Mouse (Mus musculus) liver, embryonic 16.5 days (tissue): ENCODE results near the gene Hspe1. TPM values are rescaled to one million over a fixed set of nuclear protein-coding genes. Genes with fewer than 3 reads are reported as not detected.

Experiments
- ATAC-seq: fragments of 200-750 bp; cut with Nextera tagmentation; 2 replicates; pipeline ENCODE4 v1.8.0; 2017; ENCODE audit warnings: low read depth, mild to moderate bottlenecking, moderate number of reproducible peaks, moderate library complexity
- H3K27ac ChIP-seq: fragments of 300-500 bp; sonication (generic); 2 replicates; pipeline ENCODE4 v1.5.1; 2014; ENCODE audit warnings: mild to moderate bottlenecking, low read length
- H3K27me3 ChIP-seq: fragments of 300-500 bp; sonication (generic); 2 replicates; pipeline ENCODE4 v1.6.1; 2014; ENCODE audit warnings: low read depth, low read length, mixed read lengths; ENCODE audit not compliant: control insufficient read depth, insufficient read depth
- H3K36me3 ChIP-seq: fragments of 300-500 bp; sonication (generic); 2 replicates; pipeline ENCODE4 v1.6.1; 2014; ENCODE audit warnings: mild to moderate bottlenecking; ENCODE audit not compliant: control insufficient read depth, insufficient read depth
- H3K4me1 ChIP-seq: fragments of 300-500 bp; sonication (generic); 2 replicates; pipeline ENCODE4 v1.6.1; 2014; ENCODE audit warnings: low read depth, low read length, mixed read lengths; ENCODE audit not compliant: control insufficient read depth
- H3K4me2 ChIP-seq: fragments of 300-500 bp; sonication (generic); 2 replicates; pipeline ENCODE4 v1.6.1; 2014; ENCODE audit warnings: low read depth, low read length, mixed read lengths
- H3K4me3 ChIP-seq: fragments of 300-500 bp; sonication (generic); 2 replicates; pipeline ENCODE4 v1.5.1; 2014; ENCODE audit warnings: low read depth, mild to moderate bottlenecking, low read length
- H3K9ac ChIP-seq: fragments of 300-500 bp; sonication (generic); 2 replicates; pipeline ENCODE4 v1.6.1; 2014; ENCODE audit warnings: low read depth, low read length
- H3K9me3 ChIP-seq: fragments of 300-500 bp; sonication (generic); replicated peaks from 2 replicates; pipeline ENCODE4 v1.6.1; 2016; ENCODE audit warnings: low read length; ENCODE audit not compliant: control insufficient read depth
- WGBS: fragments of 180-500 bp; shearing (Covaris S2); extraction: QIAGEN DNeasy Blood & Tissue Kit; methylation state at CpG from one replicate; pipeline ENCODE4 v1.1.7; 2014; ENCODE audit not compliant: insufficient replicate concordance; 5-methylcytosine and 5-hydroxymethylcytosine counted together
- polyA plus RNA-seq: library from polyadenylated mRNA; unstranded; fragments of >200 nt; fragmentation: Nextera tagmentation; extraction: Ambion mirVana; gene quantifications from 2 replicates; pipeline ENCODE4 v1.2.1, GENCODE M21; 2015

Hspe1 gene
- 269 and 326 TPM in 2 replicates for polyA plus RNA-seq

DNA sequence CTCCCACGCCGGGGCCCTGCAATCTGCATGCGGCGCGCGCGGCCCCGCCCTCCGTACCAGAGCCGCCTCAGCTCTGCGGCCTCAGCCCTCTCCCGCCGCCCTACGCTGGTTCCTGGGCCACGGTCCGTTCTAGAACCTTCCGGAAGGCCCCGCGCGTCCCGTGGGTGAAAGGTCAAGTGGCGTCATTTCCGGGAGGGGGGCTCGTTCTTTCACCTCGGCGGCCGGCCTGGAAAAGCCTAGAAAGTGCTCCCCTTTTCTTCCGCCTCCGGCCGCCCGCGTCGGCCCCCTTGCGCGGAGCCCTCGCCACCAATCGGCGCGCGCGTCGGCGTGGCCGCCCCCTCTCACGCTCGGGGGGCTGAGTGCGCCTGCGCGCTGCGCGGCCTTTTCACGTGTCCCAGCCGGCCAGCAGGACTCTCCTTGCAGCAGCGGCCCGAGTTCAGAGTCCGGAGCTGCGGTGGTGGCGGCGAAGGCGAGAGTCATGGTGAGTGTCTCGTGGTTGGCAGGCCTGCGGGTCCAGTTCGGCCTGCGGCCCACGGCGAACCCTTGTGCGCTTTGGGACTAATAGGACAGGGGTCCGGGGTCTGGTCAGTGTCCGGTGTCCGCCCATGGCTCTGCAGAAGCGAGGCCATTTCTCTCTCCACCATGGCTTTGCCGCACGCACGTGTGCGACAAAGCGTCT is at the start of gene Hspe1, which contains the start of gene Hspd1:
Gene Hspe1 (plus strand): TSS at position 201 of the 679 bp plus-strand sequence.
Gene Hspd1 (minus strand): TSS at position 312 of the 679 bp plus-strand sequence.
- Histone ChIP-seq H3K9ac (peak within 1 kb of the TSS; percentile 90), H3K4me3 (peak within 1 kb of the TSS; percentile 88), H3K4me2 (peak within 1 kb of the TSS; percentile 96), H3K4me1 (peaks cover 14% of the 10 kb centered on the region), H3K36me3 (peaks cover 18% of the 10 kb centered on the region), H3K27ac (peak within 1 kb of the TSS; percentile 94), H3K27me3 (no peaks in the 10 kb centered on the region), H3K9me3 (no peaks in the 10 kb centered on the region)
- ATAC-seq: peak; percentile 88
- under 1% methylated on average over 74 of the region's 76 CpGs for WGBS

DNA sequence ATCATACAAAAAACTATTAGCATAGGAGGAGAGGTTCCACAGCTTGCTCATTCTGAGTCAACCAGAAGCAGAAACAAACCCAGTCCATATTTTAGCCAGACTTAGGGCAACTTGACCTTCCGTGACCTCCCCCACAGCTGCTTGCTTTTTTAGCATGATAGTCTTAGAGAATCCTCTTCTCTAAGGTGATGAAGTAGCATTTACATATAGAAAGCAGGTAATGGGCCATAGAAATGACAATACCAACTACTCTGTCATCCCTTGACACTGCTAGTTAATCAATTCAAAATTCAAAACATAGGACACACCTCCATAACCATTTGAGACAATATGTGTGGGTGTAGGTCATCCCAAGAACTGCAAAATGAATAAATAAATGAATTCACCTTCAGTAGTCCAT is 48.0 kb upstream of the Hspe1 start:
- Histone ChIP-seq H3K4me2 (no peak overlapping the region), H3K4me3 (no peak overlapping the region), H3K4me1 (no peaks in the 10 kb centered on the region), H3K27ac (no peak overlapping the region), H3K27me3 (no peaks in the 10 kb centered on the region), H3K36me3 (no peaks in the 10 kb centered on the region), H3K9me3 (peaks cover 3% of the 10 kb centered on the region; the same call in 1 of the 2 replicates), H3K9ac (no peak overlapping the region)
- WGBS: 86% methylated on average over 1 of the region's 1 CpGs
- ATAC-seq: no peak

DNA sequence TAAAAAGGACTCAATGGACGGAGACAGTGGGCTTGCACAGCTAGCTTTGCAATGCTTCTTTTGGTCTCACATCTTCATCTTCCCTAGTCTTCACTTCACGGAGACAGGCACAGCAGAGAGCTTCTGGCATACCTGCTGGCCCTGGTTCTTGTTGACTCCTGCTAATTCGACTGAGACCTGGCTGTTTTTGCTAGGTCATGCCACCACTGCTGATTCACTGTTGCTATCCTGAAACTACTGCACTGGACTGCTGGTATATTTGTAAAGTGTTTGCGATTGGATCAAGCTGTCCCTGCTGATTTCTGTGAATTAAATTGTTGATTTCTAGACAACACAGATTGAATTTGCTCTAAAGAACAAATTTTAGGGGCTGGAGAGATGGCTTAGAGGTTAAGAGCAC is 46.2 kb upstream of the Hspe1 start:
- ATAC-seq: peak; percentile 67
- H3K4me3 ChIP-seq: no peak overlapping the region
- no peak overlapping the region for H3K9ac ChIP-seq
- no peaks in the 10 kb centered on the region for H3K4me1 ChIP-seq
- H3K4me2 ChIP-seq: no peak overlapping the region
- H3K27me3 ChIP-seq: no peaks in the 10 kb centered on the region
- WGBS: 68% methylated on average over 4 of the region's 4 CpGs
- peaks cover 3% of the 10 kb centered on the region; the same call in 1 of the 2 replicates for H3K9me3 ChIP-seq
- H3K27ac ChIP-seq: no peak overlapping the region
- no peaks in the 10 kb centered on the region for H3K36me3 ChIP-seq

DNA sequence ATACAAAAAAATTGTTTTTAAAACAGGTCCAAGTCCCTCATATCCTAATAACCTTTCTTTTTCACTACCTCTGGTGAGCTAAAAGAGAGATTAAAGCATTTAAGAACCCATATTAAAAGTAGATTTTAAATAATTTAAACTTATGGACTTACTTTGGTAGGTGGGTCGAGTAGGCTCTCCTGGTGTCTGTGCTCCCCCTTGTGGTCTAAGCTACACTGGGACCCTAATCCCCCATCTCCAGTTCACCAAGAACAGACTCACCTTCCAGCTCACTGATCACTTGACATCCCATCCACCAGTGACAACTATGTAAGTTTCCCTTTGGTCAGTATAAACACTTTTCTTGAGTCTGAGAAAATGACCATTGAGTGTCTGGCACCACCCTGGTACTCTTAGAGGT is 45.7 kb upstream of the Hspe1 start:
- no peak overlapping the region for H3K4me3 ChIP-seq
- H3K36me3 ChIP-seq: no peaks in the 10 kb centered on the region
- H3K27ac ChIP-seq: no peak overlapping the region
- 43% methylated on average over 1 of the region's 1 CpGs for WGBS
- no peak overlapping the region for H3K9ac ChIP-seq
- no peak for ATAC-seq
- H3K4me2 ChIP-seq: no peak overlapping the region
- no peaks in the 10 kb centered on the region for H3K4me1 ChIP-seq
- peaks cover 3% of the 10 kb centered on the region; the same call in 1 of the 2 replicates for H3K9me3 ChIP-seq
- H3K27me3 ChIP-seq: no peaks in the 10 kb centered on the region

DNA sequence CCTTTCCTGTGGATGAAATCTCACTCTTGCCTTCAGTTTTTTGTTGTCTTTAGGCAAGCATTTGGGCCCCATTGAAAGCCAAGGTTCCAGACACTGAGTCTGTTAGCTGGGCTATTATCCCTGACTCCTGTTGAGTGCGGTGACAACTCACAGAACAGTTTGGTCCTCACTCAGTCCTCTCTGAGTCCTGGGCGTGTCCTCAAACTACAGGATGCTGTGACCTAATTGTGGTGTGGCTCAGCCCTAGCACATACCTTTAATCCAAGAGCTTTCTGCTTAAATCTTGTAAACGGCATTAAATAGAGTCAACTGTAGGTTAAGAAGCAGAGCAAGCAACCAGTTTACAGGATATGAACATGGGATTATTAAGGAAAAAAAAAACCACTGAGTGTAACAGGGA is 44.8 kb upstream of the Hspe1 start:
- H3K4me3 ChIP-seq: no peak overlapping the region
- WGBS: 54% methylated on average over 3 of the region's 3 CpGs

DNA sequence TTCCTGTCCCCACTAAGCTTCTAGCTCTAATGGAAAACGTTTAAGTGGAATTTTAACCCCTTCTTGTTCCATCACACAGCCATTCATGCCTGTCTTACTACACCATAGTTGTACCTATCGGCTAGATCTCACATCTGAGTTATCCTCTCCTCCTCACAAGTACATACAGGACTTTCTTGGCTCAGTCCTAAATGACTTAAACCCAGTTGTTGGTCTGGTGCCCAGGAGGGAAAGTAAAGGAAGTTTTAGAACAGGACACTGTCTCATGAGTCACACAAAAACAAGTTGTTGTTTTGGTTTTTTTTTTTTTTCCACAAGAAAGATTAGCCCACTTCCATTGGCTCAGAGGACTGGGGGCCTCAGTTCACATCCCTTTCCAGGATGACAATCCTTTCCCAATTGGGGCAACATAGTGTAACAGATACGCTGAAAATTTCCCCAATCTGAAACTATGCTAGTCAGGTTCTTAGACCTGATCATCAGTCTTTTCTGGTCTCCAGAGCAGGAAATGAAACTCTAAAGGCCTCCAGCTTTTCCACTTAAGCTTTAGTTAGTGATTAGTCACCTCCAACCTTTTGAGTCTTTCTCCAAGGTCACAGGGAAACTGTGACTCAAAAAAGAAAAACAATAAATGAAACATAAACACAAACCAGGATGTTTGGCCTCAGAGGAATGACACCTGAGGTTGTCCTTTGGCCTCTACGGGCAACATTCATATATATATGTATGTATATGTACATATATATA is 38.9 kb upstream of the Hspe1 start:
- Histone ChIP-seq H3K36me3 (no peaks in the 10 kb centered on the region), H3K9me3 (no peaks in the 10 kb centered on the region), H3K4me2 (no peak overlapping the region), H3K4me3 (no peak overlapping the region), H3K4me1 (peaks cover 13% of the 10 kb centered on the region), H3K9ac (no peak overlapping the region), H3K27me3 (no peaks in the 10 kb centered on the region), H3K27ac (no peak overlapping the region)
- WGBS: 53% methylated on average over 4 of the region's 4 CpGs
- no peak for ATAC-seq

More for the DNA sequence above, 44.8 kb upstream of the Hspe1 start:
- Histone ChIP-seq H3K9ac (no peak overlapping the region), H3K36me3 (no peaks in the 10 kb centered on the region), H3K27me3 (no peaks in the 10 kb centered on the region), H3K4me1 (no peaks in the 10 kb centered on the region), H3K27ac (no peak overlapping the region), H3K4me2 (no peak overlapping the region), H3K9me3 (peaks cover 3% of the 10 kb centered on the region; the same call in 1 of the 2 replicates)
- no peak for ATAC-seq

DNA sequence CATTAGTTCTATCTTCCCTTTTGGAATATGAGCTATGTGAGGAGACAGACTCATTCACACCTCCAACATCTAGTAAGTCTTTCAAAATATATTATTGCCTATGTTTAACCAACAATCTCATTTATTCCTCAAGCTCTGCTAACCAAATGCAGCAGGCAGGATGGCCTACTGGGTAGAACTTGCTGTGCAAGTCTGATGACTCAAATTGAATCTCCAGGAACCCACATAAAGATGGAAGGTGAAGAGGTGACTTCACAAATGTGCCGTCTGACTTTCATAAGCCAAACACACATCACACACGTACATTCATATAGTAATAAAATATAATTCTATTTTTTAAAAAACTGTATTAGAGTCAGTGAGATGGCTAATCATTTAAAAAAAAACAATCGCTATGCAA is 36.3 kb upstream of the Hspe1 start:
- Histone ChIP-seq H3K36me3 (no peaks in the 10 kb centered on the region), H3K4me1 (peaks cover 15% of the 10 kb centered on the region), H3K4me2 (peak overlapping the region; percentile 98), H3K4me3 (peak overlapping the region; percentile 86), H3K27me3 (no peaks in the 10 kb centered on the region), H3K9ac (peak overlapping the region; percentile 81), H3K9me3 (no peaks in the 10 kb centered on the region), H3K27ac (peak overlapping the region; percentile 98)
- WGBS: 70% methylated on average over 3 of the region's 3 CpGs
- ATAC-seq: no peak

DNA sequence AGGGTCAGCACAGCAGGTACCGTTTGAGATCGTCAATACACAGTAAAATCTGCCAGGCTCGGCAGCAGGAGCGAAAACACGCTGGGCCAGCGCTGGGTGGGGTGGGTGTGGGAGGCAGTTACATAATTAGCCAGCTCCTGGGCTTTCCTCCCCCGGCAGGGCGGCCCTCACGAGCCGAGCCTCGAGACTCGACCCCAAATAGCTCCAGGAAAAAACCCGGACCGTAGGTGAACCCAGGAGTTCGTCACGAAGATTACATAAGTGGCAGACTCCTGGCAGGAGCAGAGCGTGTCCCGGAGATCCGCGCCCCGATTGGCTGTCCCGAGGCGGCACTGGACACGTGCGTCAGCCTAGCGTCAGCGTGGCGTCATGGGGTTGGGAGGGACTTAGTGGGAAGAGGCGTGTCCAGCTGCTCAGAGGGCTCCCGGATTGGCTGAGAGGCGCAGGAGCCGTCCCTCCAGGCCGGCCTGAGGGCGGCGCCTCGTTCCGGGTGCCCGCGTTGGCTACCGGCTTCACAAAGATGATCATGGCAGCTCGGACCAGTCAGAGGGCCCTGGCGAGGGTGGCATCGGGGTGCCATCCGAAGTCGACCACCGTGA is 35.5 kb upstream of the Hspe1 start, which contains the start of gene Coq10b:
Gene Coq10b (plus strand): TSS at position 416 of the 599 bp plus-strand sequence.
- Histone ChIP-seq H3K4me3 (peak within 1 kb of the TSS; percentile 86), H3K9me3 (no peaks in the 10 kb centered on the region), H3K4me2 (peak within 1 kb of the TSS; percentile 98), H3K9ac (peak within 1 kb of the TSS; percentile 81), H3K27ac (peak within 1 kb of the TSS; percentile 98), H3K36me3 (no peaks in the 10 kb centered on the region), H3K27me3 (no peaks in the 10 kb centered on the region), H3K4me1 (peaks cover 15% of the 10 kb centered on the region)
- peak; percentile 98 for ATAC-seq
- WGBS: under 1% methylated on average over 46 of the region's 46 CpGs
